8 mouse cellular contexts compared by ENCODE assay signal in the genomic region with DNA sequence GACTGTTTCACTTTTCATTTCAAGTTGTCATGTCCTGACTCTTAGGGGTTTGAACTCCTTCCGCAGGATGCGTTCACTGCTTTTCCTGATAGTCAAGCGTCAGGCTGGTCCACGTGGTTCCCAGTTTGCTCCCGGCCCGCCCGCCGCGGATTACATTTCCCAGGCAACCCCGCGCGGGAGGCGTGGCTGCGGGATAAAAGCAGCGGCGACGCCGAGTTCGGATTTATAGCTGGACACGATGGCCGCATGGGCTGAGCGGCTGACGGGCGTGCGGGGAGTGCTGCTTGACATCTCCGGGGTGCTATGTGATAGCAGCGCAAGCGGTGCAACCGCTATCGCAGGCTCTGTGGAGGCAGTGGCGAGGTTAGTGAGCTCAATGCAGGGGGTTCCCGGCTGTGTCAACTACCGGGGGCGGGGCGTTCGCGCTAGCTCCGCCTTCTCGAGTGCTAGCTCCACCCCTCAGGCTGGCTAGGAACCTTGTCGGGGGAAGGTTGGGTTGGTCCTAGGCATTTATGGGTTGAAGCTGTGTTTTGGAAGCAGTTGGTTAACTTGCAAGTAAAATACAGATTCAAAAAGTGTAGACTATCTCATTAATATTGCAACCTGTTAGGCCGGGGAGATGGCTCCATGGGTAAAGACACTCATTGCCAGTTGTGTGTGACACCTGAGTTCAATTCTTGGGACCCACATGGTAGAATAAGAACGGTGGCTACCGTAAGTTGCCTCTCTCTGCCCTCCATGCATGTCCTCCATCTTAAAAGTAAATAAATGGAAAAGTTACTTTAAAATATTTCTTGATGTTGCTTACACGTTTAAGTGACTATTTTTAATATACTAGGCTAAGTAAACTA. TPM values are rescaled to one million over a fixed set of nuclear protein-coding genes. Genes with fewer than 3 reads are reported as not detected.
DNase-seq lines count a peak whose midpoint lies in the region; ATAC-seq and TF ChIP-seq lines count a peak whose summit lies in the region.

TSS of gene Lhpp (plus strand) at position 171 of the 851 bp plus-strand sequence.

- WGBS in bone marrow, adult 2 months, result 7% methylated on average over 44 of the region's 44 CpGs
- WGBS in embryonic facial prominence, embryonic 14.5 days, result 8% methylated on average over 44 of the region's 44 CpGs
- 7% methylated on average over 44 of the region's 44 CpGs for WGBS in heart, adult 2 months
- WGBS in limb, embryonic 13.5 days, result 8% methylated on average over 44 of the region's 44 CpGs
- WGBS in midbrain, embryonic 15.5 days, result 8% methylated on average over 44 of the region's 44 CpGs

- no peak for TF ChIP-seq EP300 in heart, adult 2 months (IDR thresholded peaks at IDR 0.05; ENCODE audit: insufficient read depth, low read depth, low read length)

- H3K4me2 ChIP-seq in embryonic facial prominence, embryonic 14.5 days (ENCODE audit: low read depth, low read length), result peak within 1 kb of the TSS; percentile 59
- H3K4me2 ChIP-seq in limb, embryonic 13.5 days (replicated peaks), result peak within 1 kb of the TSS; percentile 64
- H3K4me2 ChIP-seq in midbrain, embryonic 15.5 days, result peak within 1 kb of the TSS; percentile 67

- H3K36me3 ChIP-seq in embryonic facial prominence, embryonic 14.5 days (ENCODE audit: control insufficient read depth, insufficient read depth, low read length), result no peaks in the 10 kb centered on the region
- H3K36me3 ChIP-seq in heart, adult 2 months (ENCODE audit: control insufficient read depth, insufficient read depth, low read length), result no peaks in the 10 kb centered on the region
- no peaks in the 10 kb centered on the region for H3K36me3 ChIP-seq in limb, embryonic 13.5 days
- H3K36me3 ChIP-seq in midbrain, embryonic 15.5 days (replicated peaks), result no peaks in the 10 kb centered on the region

- no peaks in the 10 kb centered on the region for H3K9me3 ChIP-seq in embryonic facial prominence, embryonic 14.5 days (ENCODE audit: control insufficient read depth, low read length)
- H3K9me3 ChIP-seq in limb, embryonic 13.5 days, result no peaks in the 10 kb centered on the region
- no peaks in the 10 kb centered on the region for H3K9me3 ChIP-seq in midbrain, embryonic 15.5 days

- no peaks in the 10 kb centered on the region for H3K79me2 ChIP-seq in heart, adult 2 months (replicated peaks; ENCODE audit: control insufficient read depth, insufficient read depth, low read length)

- no peaks in the 10 kb centered on the region; the same call in 1 of the 2 replicates for H3K4me1 ChIP-seq in bone marrow, adult 2 months (ENCODE audit: control insufficient read depth, insufficient read depth, low read length)
- H3K4me1 ChIP-seq in embryonic facial prominence, embryonic 14.5 days (ENCODE audit: control insufficient read depth, insufficient read depth, low read length), result no peaks in the 10 kb centered on the region
- no peaks in the 10 kb centered on the region for H3K4me1 ChIP-seq in heart, adult 2 months (ENCODE audit: control insufficient read depth, insufficient read depth, low read length)
- peaks cover 19% of the 10 kb centered on the region for H3K4me1 ChIP-seq in limb, embryonic 13.5 days
- peaks cover 5% of the 10 kb centered on the region; the same call in 1 of the 2 replicates for H3K4me1 ChIP-seq in midbrain, embryonic 15.5 days

- no peaks in the 10 kb centered on the region for H3K27me3 ChIP-seq in embryonic facial prominence, embryonic 14.5 days (replicated peaks; ENCODE audit: control insufficient read depth, insufficient read depth, low read length)
- H3K27me3 ChIP-seq in heart, adult 2 months (ENCODE audit: control insufficient read depth, insufficient read depth, low read length), result peaks cover 1% of the 10 kb centered on the region; the same call in 1 of the 2 replicates
- no peaks in the 10 kb centered on the region for H3K27me3 ChIP-seq in limb, embryonic 13.5 days
- peaks cover 7% of the 10 kb centered on the region; the same call in 1 of the 2 replicates for H3K27me3 ChIP-seq in midbrain, embryonic 15.5 days (replicated peaks)

- TF ChIP-seq CTCF in bone marrow, adult 2 months (IDR thresholded peaks at IDR 0.05; ENCODE audit: control insufficient read depth, insufficient read depth, low read length), result no peak
- TF ChIP-seq CTCF in heart, adult 2 months (IDR thresholded peaks at IDR 0.05), result no peak

- peak; percentile 92 for DNase-seq in A20 (ENCODE audit: low read depth, low spot score)
- DNase-seq in embryonic facial prominence, embryonic 14.5 days (ENCODE audit: low spot score), result peak; percentile 88
- DNase-seq in heart, adult 2 months, result peak; percentile 87 to 88
- peak; percentile 62 to 73 for DNase-seq in kidney, adult 8-10 months
- DNase-seq in spleen, adult 18-20 months, result peak; percentile 63 to 78

- peak; percentile 90 for ATAC-seq in embryonic facial prominence, embryonic 14.5 days (ENCODE audit: low read depth)
- peak; percentile 83 for ATAC-seq in limb, embryonic 13.5 days (ENCODE audit: low FRiP score, low read depth)
- peak; percentile 92 for ATAC-seq in midbrain, embryonic 15.5 days (replicated peaks)

- H3K4me3 ChIP-seq in bone marrow, adult 2 months (replicated peaks; ENCODE audit: control insufficient read depth, low read depth, low read length), result peak within 1 kb of the TSS; percentile 89
- peak within 1 kb of the TSS; percentile 53 for H3K4me3 ChIP-seq in embryonic facial prominence, embryonic 14.5 days (ENCODE audit: low read depth, low read length)
- H3K4me3 ChIP-seq in heart, adult 2 months, result peak within 1 kb of the TSS; percentile 67
- peak within 1 kb of the TSS; percentile 51 for H3K4me3 ChIP-seq in limb, embryonic 13.5 days
- peak within 1 kb of the TSS; percentile 60 for H3K4me3 ChIP-seq in midbrain, embryonic 15.5 days

- 0 out of 2 replicates have a peak, but pooled peaks have one; percentile 25 for TF ChIP-seq POLR2A in bone marrow, adult 2 months (IDR thresholded peaks at IDR 0.05; ENCODE audit: borderline replicate concordance, control insufficient read depth, low read depth, low read length)
- TF ChIP-seq POLR2A in heart, adult 2 months (IDR thresholded peaks at IDR 0.05; ENCODE audit: insufficient read depth, low read depth, low read length), result peak; percentile 78

- intact Hi-C loops in heart, adult 2 months (cut with DNase I), result loop anchor here (2.0 kb wide), 1 partner anchor 34 kb away; the partner anchor contains the start of gene Oat

- peak within 1 kb of the TSS; percentile 42; the same call in 1 of the 2 replicates for H3K27ac ChIP-seq in bone marrow, adult 2 months (ENCODE audit: control insufficient read depth, insufficient read depth, low read depth, low read length, poor library complexity)
- H3K27ac ChIP-seq in embryonic facial prominence, embryonic 14.5 days (replicated peaks; ENCODE audit: low read depth, low read length), result no peak within 1 kb of the TSS
- peak within 1 kb of the TSS; percentile 62; the same call in 1 of the 2 replicates for H3K27ac ChIP-seq in heart, adult 2 months
- H3K27ac ChIP-seq in limb, embryonic 13.5 days, result no peak within 1 kb of the TSS
- H3K27ac ChIP-seq in midbrain, embryonic 15.5 days, result peak within 1 kb of the TSS; percentile 58; the same call in 1 of the 2 replicates

- H3K9ac ChIP-seq in embryonic facial prominence, embryonic 14.5 days (ENCODE audit: low read depth, low read length), result peak within 1 kb of the TSS; percentile 55
- H3K9ac ChIP-seq in heart, adult 2 months (ENCODE audit: low read depth, low read length), result peak within 1 kb of the TSS; percentile 76
- H3K9ac ChIP-seq in limb, embryonic 13.5 days, result peak within 1 kb of the TSS; percentile 55
- H3K9ac ChIP-seq in midbrain, embryonic 15.5 days, result peak within 1 kb of the TSS; percentile 62

RNA-seq across cellular contexts. Expression of gene Lhpp, which starts in this region (rescaled TPM):
- polyA plus RNA-seq in bone marrow, adult 2 months (2011; ENCODE audit: insufficient read depth, insufficient read length, low replicate concordance, missing spikeins), result 2.2 and 5.5 TPM in 2 replicates
- polyA plus RNA-seq in embryonic facial prominence, embryonic 14.5 days (2014; fragmentation: Nextera tagmentation; extraction: Ambion mirVana), result 14.3 and 20.7 TPM in 2 replicates
- total RNA-seq in heart, adult 2 months (2021), result 10 to 100 TPM; 13.8 to 13.9 TPM
- polyA plus RNA-seq in heart, adult 2 months (2012; rRNA removed), result 22.0 and 26.6 TPM in 2 replicates
- polyA plus RNA-seq in limb, embryonic 13.5 days (2015; fragmentation: Nextera tagmentation; extraction: Ambion mirVana), result 21.7 and 22.6 TPM in 2 replicates
- polyA plus RNA-seq in midbrain, embryonic 15.5 days (2015; fragmentation: Nextera tagmentation; extraction: Ambion mirVana), result 38.3 and 39.4 TPM in 2 replicates

Comparison
In these comparisons a context has a peak if more than half of its experiments do, and no peak if none do; other contexts are left out.
1. H3K27ac ChIP-seq: peak in bone marrow, adult 2 months (single experiment), heart, adult 2 months (single experiment) and midbrain, embryonic 15.5 days (single experiment); none in embryonic facial prominence, embryonic 14.5 days (single experiment) and limb, embryonic 13.5 days (single experiment).
2. Peak in every context shown above with its lines, with median percentiles within 50 percentile points of each other: DNase-seq, H3K4me3 ChIP-seq, ATAC-seq, H3K4me2 ChIP-seq and H3K9ac ChIP-seq.